Mouse (Mus musculus) ES-Bruce4 (cell line): ENCODE results near the gene Fam227b. TPM values are rescaled to one million over a fixed set of nuclear protein-coding genes. Genes with fewer than 3 reads are reported as not detected.

Experiments used
- H3K27ac ChIP-seq: 2 replicates; pipeline ENCODE4 v1.5.1; 2012; ENCODE audit warnings: low read length, inconsistent platforms; ENCODE audit not compliant: insufficient read depth
- H3K27me3 ChIP-seq: 2 replicates; pipeline ENCODE4 v1.6.1; 2012; ENCODE audit warnings: mild to moderate bottlenecking, low read length, inconsistent platforms; ENCODE audit not compliant: control insufficient read depth, poor library complexity, insufficient read depth, severe bottlenecking
- H3K36me3 ChIP-seq: 2 replicates; pipeline ENCODE4 v1.6.1; 2012; ENCODE audit warnings: inconsistent platforms, mild to moderate bottlenecking, low read length, moderate library complexity; ENCODE audit not compliant: control insufficient read depth, poor library complexity, insufficient read depth, severe bottlenecking
- H3K4me1 ChIP-seq: one replicate; pipeline ENCODE4 v1.8.1; 2011; ENCODE audit warnings: low read length; ENCODE audit not compliant: control insufficient read depth, insufficient read depth
- H3K4me3 ChIP-seq: 2 replicates; pipeline ENCODE4 v1.5.1; 2011; ENCODE audit warnings: low read depth, mild to moderate bottlenecking, low read length
- H3K9ac ChIP-seq: 2 replicates; pipeline ENCODE4 v1.6.1; 2012; ENCODE audit warnings: low read depth, mild to moderate bottlenecking, inconsistent platforms; ENCODE audit not compliant: poor library complexity, severe bottlenecking
- H3K9me3 ChIP-seq: replicated peaks from 2 replicates; pipeline ENCODE4 v1.6.1; 2012; ENCODE audit warnings: mild to moderate bottlenecking, low read length, inconsistent platforms; ENCODE audit not compliant: control insufficient read depth, poor library complexity, insufficient read depth, severe bottlenecking
- CTCF ChIP-seq: IDR thresholded peaks from one replicate; pipeline ENCODE4 v1.8.1; 2011; ENCODE audit warnings: low read depth, low read length
- EP300 ChIP-seq: IDR thresholded peaks from 2 replicates; pipeline ENCODE4 v1.6.1; 2011; ENCODE audit warnings: low read depth, low read length; ENCODE audit not compliant: insufficient read depth
- POLR2A ChIP-seq: IDR thresholded peaks from one replicate; pipeline ENCODE4 v1.8.1; 2011; ENCODE audit warnings: low read length; ENCODE audit not compliant: insufficient read depth
- polyA plus RNA-seq: library from polyadenylated mRNA; stranded (reverse); fragments of >200 nt; gene quantifications from 2 replicates; pipeline ENCODE4 v1.2.4, GENCODE M21; 2011; ENCODE audit warnings: low read depth; ENCODE audit not compliant: missing spikeins, insufficient read depth, insufficient read length

The Fam227b gene
- polyA plus RNA-seq, 1 experiment, result not detected

- no peaks in the 10 kb centered on the region for H3K36me3 ChIP-seq
- no peaks in the 10 kb centered on the region for H3K27me3 ChIP-seq
- H3K9ac ChIP-seq, result no peak overlapping the region
- no peaks in the 10 kb centered on the region for H3K4me1 ChIP-seq
- H3K4me3 ChIP-seq, result no peak overlapping the region
- TF ChIP-seq POLR2A (no peak), EP300 (no peak), CTCF (no peak)
- no peaks in the 10 kb centered on the region for H3K9me3 ChIP-seq
- no peak overlapping the region for H3K27ac ChIP-seq
Observed at GRCm38 (mm10) chr2:126065303-126065856, 86.4 kb downstream of the Fam227b start.

- no peak for TF ChIP-seq EP300
- TF ChIP-seq CTCF, result no peak
- TF ChIP-seq POLR2A, result no peak
- Histone ChIP-seq H3K4me1 (no peaks in the 10 kb centered on the region), H3K9ac (no peak overlapping the region), H3K9me3 (no peaks in the 10 kb centered on the region), H3K27ac (no peak overlapping the region), H3K27me3 (no peaks in the 10 kb centered on the region), H3K4me3 (no peak overlapping the region), H3K36me3 (no peaks in the 10 kb centered on the region)
Observed at GRCm38 (mm10) chr2:126064814-126065213, 87.0 kb downstream of the Fam227b start.

DNA sequence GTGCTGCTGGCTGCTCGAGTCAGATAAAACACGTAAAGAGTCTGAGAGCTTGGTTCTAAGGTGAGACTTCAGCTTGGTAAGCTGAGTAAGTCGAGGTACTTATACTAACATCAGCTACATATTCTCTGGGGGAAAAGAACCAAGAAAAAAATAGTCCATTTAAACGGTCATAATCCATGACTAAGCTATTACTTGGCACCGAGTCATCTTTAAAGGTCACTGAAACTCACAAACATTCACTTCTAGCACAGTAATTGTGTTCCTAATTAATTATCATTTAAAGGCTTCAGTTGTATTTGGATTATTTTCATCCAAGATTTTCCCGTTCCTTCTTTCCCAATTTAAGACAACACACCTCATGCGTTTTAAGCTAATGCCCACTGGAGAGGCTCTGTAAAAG lies 88.9 kb downstream of the Fam227b start:
- Histone ChIP-seq H3K36me3 (no peaks in the 10 kb centered on the region), H3K27ac (no peak overlapping the region), H3K4me1 (no peaks in the 10 kb centered on the region), H3K4me3 (no peak overlapping the region), H3K9ac (no peak overlapping the region), H3K9me3 (no peaks in the 10 kb centered on the region), H3K27me3 (no peaks in the 10 kb centered on the region)
- no peak for TF ChIP-seq EP300
- TF ChIP-seq POLR2A, result no peak

- no peak for TF ChIP-seq EP300
- H3K9ac ChIP-seq, result no peak overlapping the region
- H3K4me3 ChIP-seq, result no peak overlapping the region
- no peaks in the 10 kb centered on the region for H3K27me3 ChIP-seq
- H3K36me3 ChIP-seq, result no peaks in the 10 kb centered on the region
- no peaks in the 10 kb centered on the region for H3K9me3 ChIP-seq
- H3K4me1 ChIP-seq, result no peaks in the 10 kb centered on the region
- H3K27ac ChIP-seq, result no peak overlapping the region
Observed at GRCm38 (mm10) chr2:126061037-126061773, 90.6 kb downstream of the Fam227b start.

GRCm38 (mm10) chr2:126060595-126060994 lies 91.2 kb downstream of the Fam227b start:
- Histone ChIP-seq H3K4me3 (no peak overlapping the region), H3K4me1 (no peaks in the 10 kb centered on the region), H3K9me3 (no peaks in the 10 kb centered on the region), H3K27me3 (no peaks in the 10 kb centered on the region), H3K27ac (no peak overlapping the region), H3K36me3 (no peaks in the 10 kb centered on the region), H3K9ac (no peak overlapping the region)
- TF ChIP-seq CTCF (no peak), POLR2A (no peak), EP300 (no peak)

- no peaks in the 10 kb centered on the region for H3K9me3 ChIP-seq
- H3K9ac ChIP-seq, result no peak overlapping the region
- TF ChIP-seq EP300 (no peak), POLR2A (no peak), CTCF (no peak)
- no peaks in the 10 kb centered on the region for H3K36me3 ChIP-seq
- H3K27me3 ChIP-seq, result no peaks in the 10 kb centered on the region
- H3K27ac ChIP-seq, result no peak overlapping the region
- no peak overlapping the region for H3K4me3 ChIP-seq
- no peaks in the 10 kb centered on the region for H3K4me1 ChIP-seq
Observed at GRCm38 (mm10) chr2:126053657-126054056, 98.1 kb downstream of the Fam227b start.
